Mouse (Mus musculus): ENCODE measurements around the gene Polr2e. TPM values are rescaled to one million over a fixed set of nuclear protein-coding genes. Genes with fewer than 3 reads are reported as not detected.
"Not testable (repeated sequence)": the region's sequence is repeated elsewhere in the genome, so short reads cannot be mapped to it uniquely, and the experiment has no call there.

The Polr2e gene
- total and polyA plus RNA-seq, 2 experiments from 2014 or later = 104 to 168 TPM

DNA sequence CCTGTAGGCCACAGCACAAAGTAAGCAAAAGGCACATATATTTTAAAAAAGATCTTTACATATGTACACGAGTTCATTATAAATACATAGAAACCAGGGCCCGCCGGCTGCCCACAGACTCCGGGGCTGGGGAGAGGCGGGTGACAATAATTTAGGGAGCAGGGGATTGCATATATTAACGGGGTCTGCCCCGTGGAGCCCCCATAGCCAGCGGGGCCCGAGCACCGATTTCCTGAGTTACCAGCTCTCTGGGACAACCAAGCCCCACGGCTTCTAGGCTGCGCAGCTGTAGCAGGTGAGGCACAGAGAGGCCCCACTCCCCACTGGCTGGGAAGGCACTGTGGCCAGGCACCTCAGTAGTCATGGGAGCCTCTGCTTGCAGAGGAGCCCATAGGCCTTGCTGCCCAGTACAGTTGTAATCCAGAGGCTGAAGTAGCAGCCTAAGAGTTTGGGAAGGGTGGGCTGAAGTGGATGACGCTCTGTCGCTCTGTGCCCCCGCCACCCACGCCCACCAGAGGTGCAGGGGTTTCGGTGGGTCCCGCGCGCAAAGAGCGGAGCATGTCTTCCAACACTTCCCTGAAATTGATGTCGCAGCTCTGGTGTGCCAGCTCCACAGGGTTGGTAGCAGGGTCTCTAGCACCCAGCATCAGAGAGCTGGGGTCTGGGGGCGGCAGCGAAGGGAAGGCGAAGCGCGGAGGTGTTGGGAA is 17.5 kb upstream of the Polr2e start:
- Histone ChIP-seq H3K27ac (ENCODE audit: low read depth, low read length) (no peak overlapping the region), H3K4me3 (ENCODE audit: low read depth, low read length) (no peak overlapping the region), H3K9ac (no peak overlapping the region), H3K9me3 (ENCODE audit: low read length) (no peaks in the 10 kb centered on the region), H3K27me3 (ENCODE audit: insufficient read depth, low read length) (no peaks in the 10 kb centered on the region), H3K4me1 (ENCODE audit: insufficient read depth) (peaks cover 7% of the 10 kb centered on the region; the same call in 1 of the 2 replicates), H3K4me2 (ENCODE audit: low read depth) (no peak overlapping the region), H3K36me3 (ENCODE audit: insufficient read depth) (peaks cover 52% of the 10 kb centered on the region)
- no peak for DNase-seq
- no peak for ATAC-seq
- WGBS = 92% methylated on average over 27 of the region's 27 CpGs
- TF ChIP-seq CTCF (IDR thresholded peaks at IDR 0.05; ENCODE audit: low read depth) = no peak

GRCm38 (mm10) chr10:80056506-80056905 is 16.9 kb upstream of the Polr2e start:
- peaks cover 49% of the 10 kb centered on the region for H3K36me3 ChIP-seq (ENCODE audit: insufficient read depth)
- no peak for DNase-seq
- H3K4me3 ChIP-seq (ENCODE audit: low read depth, low read length) = no peak overlapping the region
- ATAC-seq = no peak
- no peak overlapping the region for H3K27ac ChIP-seq (ENCODE audit: low read depth, low read length)
- TF ChIP-seq CTCF (IDR thresholded peaks at IDR 0.05; ENCODE audit: low read depth) = no peak
- no peak overlapping the region for H3K9ac ChIP-seq
- WGBS = 80% methylated on average over 4 of the region's 4 CpGs
- H3K4me1 ChIP-seq (ENCODE audit: insufficient read depth) = peaks cover 7% of the 10 kb centered on the region; the same call in 1 of the 2 replicates
- H3K4me2 ChIP-seq (ENCODE audit: low read depth) = no peak overlapping the region
- H3K27me3 ChIP-seq (ENCODE audit: insufficient read depth, low read length) = no peaks in the 10 kb centered on the region
- H3K9me3 ChIP-seq (ENCODE audit: low read length) = no peaks in the 10 kb centered on the region

DNA sequence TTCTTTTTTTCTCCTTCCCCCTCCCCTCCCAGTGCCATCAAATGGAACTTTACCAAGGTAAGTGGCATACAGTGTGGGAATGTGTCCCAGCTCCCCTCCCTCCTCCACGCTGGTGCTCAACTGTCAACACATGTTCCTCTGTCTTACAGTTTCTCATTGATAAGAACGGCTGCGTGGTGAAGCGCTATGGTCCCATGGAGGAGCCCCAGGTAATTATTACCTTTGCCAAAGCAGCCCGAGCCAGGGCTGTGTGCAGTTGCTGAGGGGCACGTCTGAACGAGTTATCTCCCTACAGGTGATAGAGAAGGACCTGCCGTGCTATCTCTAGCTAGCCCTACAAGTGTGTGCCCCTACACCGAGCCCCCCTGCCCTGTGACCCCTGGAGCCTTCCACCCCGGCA is 16.3 kb upstream of the Polr2e start:
- H3K4me1 ChIP-seq (ENCODE audit: insufficient read depth) = peaks cover 7% of the 10 kb centered on the region; the same call in 1 of the 2 replicates
- TF ChIP-seq CTCF (IDR thresholded peaks at IDR 0.05; ENCODE audit: low read depth) = no peak
- no peaks in the 10 kb centered on the region for H3K27me3 ChIP-seq (ENCODE audit: insufficient read depth, low read length)
- no peak overlapping the region for H3K27ac ChIP-seq (ENCODE audit: low read depth, low read length)
- ATAC-seq (no peak), DNase-seq (no peak)
- H3K36me3 ChIP-seq (ENCODE audit: insufficient read depth) = peaks cover 46% of the 10 kb centered on the region
- H3K9ac ChIP-seq = no peak overlapping the region
- H3K9me3 ChIP-seq (ENCODE audit: low read length) = no peaks in the 10 kb centered on the region
- H3K4me3 ChIP-seq (ENCODE audit: low read depth, low read length) = no peak overlapping the region
- H3K4me2 ChIP-seq (ENCODE audit: low read depth) = peak overlapping the region; percentile 77; the same call in 1 of the 2 replicates
- 89% methylated on average over 9 of the region's 10 CpGs for WGBS

- TF ChIP-seq CTCF (IDR thresholded peaks at IDR 0.05; ENCODE audit: low read depth) = no peak
- Histone ChIP-seq H3K27ac (ENCODE audit: low read depth, low read length) (no peak overlapping the region), H3K27me3 (ENCODE audit: insufficient read depth, low read length) (no peaks in the 10 kb centered on the region), H3K36me3 (ENCODE audit: insufficient read depth) (peaks cover 45% of the 10 kb centered on the region), H3K4me3 (ENCODE audit: low read depth, low read length) (no peak overlapping the region), H3K4me2 (ENCODE audit: low read depth) (peak overlapping the region; percentile 77; the same call in 1 of the 2 replicates), H3K9ac (no peak overlapping the region), H3K4me1 (ENCODE audit: insufficient read depth) (peaks cover 7% of the 10 kb centered on the region; the same call in 1 of the 2 replicates), H3K9me3 (ENCODE audit: low read length) (no peaks in the 10 kb centered on the region)
- ATAC-seq = no peak
- WGBS = 79% methylated on average over 5 of the region's 5 CpGs
- DNase-seq = no peak
Observed at GRCm38 (mm10) chr10:80055364-80055763, 15.8 kb upstream of the Polr2e start.

DNA sequence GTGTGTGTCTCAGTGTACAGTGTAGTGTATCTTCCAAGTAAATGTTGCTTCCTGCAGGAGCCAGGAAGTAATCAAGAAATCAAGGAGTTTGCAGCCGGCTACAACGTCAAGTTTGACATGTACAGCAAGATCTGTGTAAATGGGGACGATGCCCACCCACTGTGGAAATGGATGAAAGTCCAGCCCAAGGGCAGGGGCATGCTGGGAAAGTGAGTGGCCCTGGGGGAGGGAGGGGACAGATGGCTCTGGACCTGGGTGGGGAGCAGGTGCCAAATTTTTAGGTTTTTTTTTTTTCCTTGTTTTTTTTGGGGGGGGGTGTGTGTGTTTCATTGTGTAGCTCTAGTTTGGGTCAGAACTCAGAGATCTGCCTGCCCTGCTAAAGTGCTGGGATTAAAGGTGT is 15.3 kb upstream of the Polr2e start:
- Histone ChIP-seq H3K9ac (peak overlapping the region; percentile 95), H3K4me3 (ENCODE audit: low read depth, low read length) (peak overlapping the region; percentile 93), H3K36me3 (ENCODE audit: insufficient read depth) (peaks cover 40% of the 10 kb centered on the region), H3K27ac (ENCODE audit: low read depth, low read length) (0 out of 2 replicates have a peak overlapping the region, but pooled peaks have one; percentile 15), H3K4me2 (ENCODE audit: low read depth) (peak overlapping the region; percentile 77)
- not testable (repeated sequence) for H3K9me3 ChIP-seq (ENCODE audit: low read length); ATAC-seq; H3K27me3 ChIP-seq (ENCODE audit: insufficient read depth, low read length); H3K4me1 ChIP-seq (ENCODE audit: insufficient read depth); DNase-seq
- WGBS = 21% methylated on average over 3 of the region's 3 CpGs

GRCm38 (mm10) chr10:80053831-80054815 is 14.5 kb upstream of the Polr2e start:
- peak; percentile 30 for ATAC-seq
- Histone ChIP-seq H3K9me3 (ENCODE audit: low read length) (no peaks in the 10 kb centered on the region), H3K27ac (ENCODE audit: low read depth, low read length) (peak overlapping the region; percentile 96), H3K4me2 (ENCODE audit: low read depth) (peak overlapping the region; percentile 77), H3K27me3 (ENCODE audit: insufficient read depth, low read length) (no peaks in the 10 kb centered on the region), H3K9ac (peak overlapping the region; percentile 95), H3K36me3 (ENCODE audit: insufficient read depth) (peaks cover 32% of the 10 kb centered on the region), H3K4me3 (ENCODE audit: low read depth, low read length) (peak overlapping the region; percentile 93), H3K4me1 (ENCODE audit: insufficient read depth) (peaks cover 7% of the 10 kb centered on the region; the same call in 1 of the 2 replicates)
- WGBS = 1% methylated on average over 70 of the region's 77 CpGs
- DNase-seq = peak; percentile 71
- TF ChIP-seq CTCF (IDR thresholded peaks at IDR 0.05; ENCODE audit: low read depth) = peak; percentile 28; the same call in 1 of the 2 replicates
